19 mouse cellular contexts compared by ENCODE assay signal in the genomic region with DNA sequence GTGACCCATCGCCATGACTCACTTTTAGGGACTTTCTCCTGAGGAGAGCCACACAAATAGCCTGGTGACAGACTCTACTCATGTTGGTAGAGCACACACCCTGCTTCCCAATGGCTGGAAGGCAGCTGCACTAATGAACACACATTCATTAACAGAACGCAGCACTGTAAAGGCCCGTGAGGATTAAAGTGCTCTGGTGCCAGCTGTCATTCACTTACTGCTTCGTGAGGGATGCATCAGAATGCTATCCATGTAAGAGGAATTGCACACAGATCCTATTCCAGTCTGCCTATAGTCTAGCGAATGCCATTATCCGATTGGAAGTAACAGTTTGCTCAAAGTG.
A peak's percentile ranks its signal among the peaks of the same experiment; 100 is the strongest.
DNase-seq lines count a peak whose midpoint lies in the region; ATAC-seq and TF ChIP-seq lines count a peak whose summit lies in the region.
"Had no signal": no experiment of that assay in that cellular context is flagged by ENCODE, and none has a peak within 500 bp of the region (broad histone marks: within the 10 kb centered on the region; RNA-seq: fewer than 3 reads in every experiment).

No protein-coding gene starts in this region.

- peak overlapping the region; percentile 88 for H3K4me2 ChIP-seq in myocyte (ENCODE audit: low read depth)
- H3K4me2 ChIP-seq: forebrain, embryonic 15.5 days; heart, embryonic 13.5 days had no signal

- H3K4me3 ChIP-seq in myocyte: no peak overlapping the region
- H3K4me3 ChIP-seq: forebrain, embryonic 15.5 days; heart, embryonic 13.5 days had no signal

- H3K27me3 ChIP-seq in myocyte (ENCODE audit: control insufficient read depth, insufficient read depth, insufficient read length): no peaks in the 10 kb centered on the region
- H3K27me3 ChIP-seq: forebrain, embryonic 15.5 days; Patski had no signal

- no peaks in the 10 kb centered on the region for H3K36me3 ChIP-seq in myocyte (ENCODE audit: control insufficient read depth, insufficient read depth)
- H3K36me3 ChIP-seq: forebrain, embryonic 15.5 days; heart, embryonic 13.5 days had no signal

- no peak overlapping the region for H3ac ChIP-seq in myocyte (ENCODE audit: control insufficient read depth, insufficient read length)

- no peaks in the 10 kb centered on the region for H3K79me2 ChIP-seq in myocyte (ENCODE audit: control insufficient read depth, insufficient read depth)

- peak; percentile 63 for DNase-seq in heart, adult 11 months
- no peak for DNase-seq in heart, adult 8-10 months (ENCODE audit: low spot score)
- DNase-seq in adrenal gland, postnatal 4 days (ENCODE audit: low spot score in 2 of 2): no peak
- no peak for DNase-seq in spleen, adult 18-20 months
- DNase-seq: adrenal gland, adult 2 months; adrenal gland, postnatal 25 days; cerebellum, adult 11 months; cerebellum, adult 8-10 months; cerebellum, postnatal 14 days; gastrocnemius, postnatal 10 days; heart, postnatal 36 days; kidney, adult 11 months had no signal

- peak; percentile 35 for ATAC-seq in CD4-positive, CD25-positive, alpha-beta regulatory T cell, adult 4 months
- peak; percentile 12 for ATAC-seq in activated CD4-positive, CD25-positive, alpha-beta regulatory T cell, adult 4 months
- ATAC-seq: forebrain, embryonic 15.5 days; hindbrain, embryonic 16.5 days had no signal

- TF ChIP-seq POLR2A in myocyte (IDR thresholded peaks at IDR 0.05; ENCODE audit: insufficient read length, low read depth): no peak

TF ChIP-seq in myocyte, 11 proteins besides CTCF, POLR2A, EP300 and RAD21:
- TF ChIP-seq MYOD1 (IDR thresholded peaks at IDR 0.05; ENCODE audit: control insufficient read depth in 1 of 3, insufficient read length in 2 of 3, low read depth in 2 of 3) (peak in 1 of 3 experiments; percentile 72), MAX (IDR thresholded peaks at IDR 0.05; ENCODE audit: low read depth) (no peak), REST (IDR thresholded peaks at IDR 0.05; ENCODE audit: insufficient read depth, insufficient read length) (no peak), CEBPB (IDR thresholded peaks at IDR 0.05; ENCODE audit: insufficient read depth, poor library complexity, severe bottlenecking) (no peak), MYOG (IDR thresholded peaks at IDR 0.05; ENCODE audit: control insufficient read depth in 1 of 3, insufficient read depth in 1 of 3, insufficient read length in 2 of 3, low read depth in 2 of 3) (peak in 2 of 3 experiments; percentile 28 to 41), SRF (IDR thresholded peaks at IDR 0.05; ENCODE audit: control insufficient read depth, insufficient read length, low read depth) (no peak)
